13 mouse cellular contexts compared by ENCODE assay signal in genomic region chr10:39047775-39048174, GRCm38 (mm10).
DNase-seq lines count a peak whose midpoint lies in the region.
"Had no signal": no experiment of that assay in that cellular context is flagged by ENCODE, and none has a peak within 500 bp of the region (broad histone marks: within the 10 kb centered on the region; RNA-seq: fewer than 3 reads in every experiment).

No protein-coding gene starts in this region.

- peak; percentile 43 for DNase-seq in gastrocnemius, adult 18-20 months (ENCODE audit: low spot score)
- DNase-seq in gastrocnemius, postnatal 10 days: no peak
- peak; percentile 21 to 29 for DNase-seq in heart, adult 9 months (ENCODE audit: low spot score in 2 of 2)
- DNase-seq in heart, adult 8-10 months (ENCODE audit: low spot score): no peak
- DNase-seq in retina, embryonic 14.5 days (ENCODE audit: low spot score): peak; percentile 11
- no peak for DNase-seq in retina, postnatal 1 day
- no peak for DNase-seq in adrenal gland, postnatal 25 days
- DNase-seq in lung, adult 18-20 months: no peak
- DNase-seq: adrenal gland, adult 8-10 months; cerebellum, adult 11 months; cerebellum, adult 9-10 months; kidney, adult 9 months; kidney, postnatal 10 days had no signal

Comparison
In these comparisons a context has a peak if more than half of its experiments do, and no peak if none do; other contexts are left out.
1. DNase-seq: peak in gastrocnemius, adult 18-20 months (single experiment), heart, adult 9 months (2 of 2) and retina, embryonic 14.5 days (single experiment); none in gastrocnemius, postnatal 10 days (single experiment), heart, adult 8-10 months (single experiment), retina, postnatal 1 day (single experiment), adrenal gland, postnatal 25 days (single experiment) and lung, adult 18-20 months (0 of 2).